Mouse (Mus musculus) olfactory bulb, adult 2 months (tissue): ENCODE measurements around the gene Rsbn1l. TPM values are rescaled to one million over a fixed set of nuclear protein-coding genes. Genes with fewer than 3 reads are reported as not detected.

ENCODE experiments used
- H3K27ac ChIP-seq: fragments of 200-500 bp; 2 replicates; pipeline ENCODE4 v1.5.1; 2012; ENCODE audit warnings: low read depth, low read length; ENCODE audit not compliant: insufficient read depth
- H3K4me1 ChIP-seq: fragments of 200-500 bp; 2 replicates; pipeline ENCODE4 v1.6.1; 2012; ENCODE audit warnings: low read length; ENCODE audit not compliant: control insufficient read depth, insufficient read depth
- H3K4me3 ChIP-seq: fragments of 200-500 bp; 2 replicates; pipeline ENCODE4 v1.5.1; 2012; ENCODE audit warnings: mild to moderate bottlenecking, low read depth, low read length, moderate library complexity; ENCODE audit not compliant: insufficient read depth
- CTCF ChIP-seq: fragments of 200-500 bp; IDR thresholded peaks from 2 replicates; pipeline ENCODE4 v1.5.1; 2012; ENCODE audit warnings: low read depth, mild to moderate bottlenecking, low read length, moderate library complexity; ENCODE audit not compliant: insufficient read depth
- POLR2A ChIP-seq: fragments of 200-500 bp; IDR thresholded peaks from 2 replicates; pipeline ENCODE4 v1.6.1; 2012; ENCODE audit warnings: mild to moderate bottlenecking, low read depth, low read length, moderate library complexity; ENCODE audit not compliant: insufficient read depth
- WGBS: fragments of 180-500 bp; shearing (Covaris S2); methylation state at CpG from one replicate; pipeline ENCODE4 v1.1.7; 2018; 5-methylcytosine and 5-hydroxymethylcytosine counted together
- polyA plus RNA-seq: library from polyadenylated mRNA; stranded (reverse); fragments of >200 nt; gene quantifications from 2 replicates; pipeline ENCODE4 v1.2.4, GENCODE M21; 2012; ENCODE audit warnings: low replicate concordance; ENCODE audit not compliant: missing spikeins, insufficient read depth, insufficient read length

Rsbn1l gene
- not detected in 2 replicates for polyA plus RNA-seq

GRCm38 (mm10) chr5:20956298-20956697 is at the start of gene Rsbn1l:
Gene Rsbn1l, minus strand, starts transcription at chr5:20956398.
- H3K4me3 ChIP-seq = no peak within 1 kb of the TSS
- TF ChIP-seq CTCF (no peak), POLR2A (no peak)
- 100% methylated on average over 3 of the region's 3 CpGs for WGBS
- no peaks in the 10 kb centered on the region for H3K4me1 ChIP-seq
- H3K27ac ChIP-seq = no peak within 1 kb of the TSS

DNA sequence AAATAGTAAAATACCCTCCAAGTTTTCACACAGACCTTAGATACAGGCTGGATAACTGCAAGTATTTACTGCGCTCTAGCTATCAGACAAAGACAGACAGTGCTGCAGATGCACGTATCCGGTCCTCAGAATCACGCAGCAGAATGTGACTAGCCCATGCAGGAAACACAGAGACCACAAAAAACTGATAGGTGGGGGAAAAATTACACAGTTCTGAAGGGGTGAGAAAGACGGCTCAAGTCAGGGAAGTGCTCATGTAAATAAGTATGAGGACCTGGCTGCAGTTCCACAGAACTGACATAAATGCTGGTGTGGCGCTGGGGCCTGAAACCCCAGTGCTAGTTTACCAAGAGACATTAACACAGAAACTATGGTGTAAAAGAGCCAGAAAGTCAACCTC is 46.5 kb upstream of the Rsbn1l start:
- 89% methylated on average over 6 of the region's 6 CpGs for WGBS
- no peaks in the 10 kb centered on the region for H3K4me1 ChIP-seq
- TF ChIP-seq POLR2A = no peak
- no peak for TF ChIP-seq CTCF
- H3K27ac ChIP-seq = no peak overlapping the region
- no peak overlapping the region for H3K4me3 ChIP-seq

DNA sequence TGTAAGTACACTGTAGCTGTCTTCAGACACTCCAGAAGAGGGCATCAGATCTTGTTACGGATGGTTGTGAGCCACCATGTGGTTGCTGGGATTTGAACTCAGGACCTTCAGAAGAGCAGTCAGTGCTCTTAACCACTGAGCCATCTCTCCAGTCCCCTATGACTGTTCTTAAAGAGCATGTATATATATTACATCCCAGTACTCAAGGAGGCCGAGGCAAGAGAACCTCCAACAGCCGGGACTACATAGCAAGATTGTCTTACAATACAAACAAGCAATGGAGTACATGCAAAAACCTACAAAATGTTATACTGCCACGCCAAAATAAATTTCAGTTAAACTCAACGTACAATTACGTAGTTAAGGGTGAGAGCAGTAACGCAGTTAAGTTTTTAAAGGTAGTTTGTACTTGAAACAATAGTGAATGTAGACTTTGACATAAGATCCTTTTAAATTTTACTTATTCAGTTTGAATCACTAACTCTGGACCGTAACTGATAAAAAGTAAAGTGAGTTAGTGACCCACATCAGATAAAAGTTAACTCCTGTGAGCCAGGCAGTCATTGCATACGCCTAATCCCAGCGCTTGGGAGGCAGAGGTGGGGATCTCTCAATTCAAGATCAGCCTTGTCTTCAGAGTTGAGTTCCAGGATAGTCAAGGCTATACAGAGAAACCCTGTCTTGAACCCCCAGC is 45.6 kb upstream of the Rsbn1l start:
- TF ChIP-seq CTCF (no peak), POLR2A (no peak)
- H3K4me1 ChIP-seq = no peaks in the 10 kb centered on the region
- WGBS = 95% methylated on average over 10 of the region's 10 CpGs
- no peak overlapping the region for H3K27ac ChIP-seq
- no peak overlapping the region for H3K4me3 ChIP-seq

DNA sequence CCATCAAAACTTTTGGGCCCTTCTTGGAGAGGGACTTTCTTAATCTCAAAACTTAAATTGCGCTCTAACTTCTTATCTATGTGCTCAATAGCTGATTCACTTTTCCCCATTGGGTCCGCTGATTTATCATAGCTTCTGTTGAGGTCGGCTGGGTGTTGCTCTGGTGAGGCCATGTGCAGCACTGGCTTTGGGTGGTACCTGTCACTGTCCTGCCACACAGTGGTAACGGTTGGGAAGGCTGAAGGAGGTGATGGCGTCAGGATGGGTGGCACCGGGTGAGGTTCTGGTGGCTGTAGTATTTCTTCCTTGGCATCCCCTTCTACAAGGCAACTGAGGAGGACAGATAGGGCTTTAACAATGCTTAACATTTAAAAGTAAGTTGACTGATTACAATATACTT is 42.2 kb upstream of the Rsbn1l start:
- 91% methylated on average over 6 of the region's 6 CpGs for WGBS

GRCm38 (mm10) chr5:20997555-20997954 is 41.4 kb upstream of the Rsbn1l start:
- WGBS = 94% methylated on average over 6 of the region's 6 CpGs
- Histone ChIP-seq H3K27ac (no peak overlapping the region), H3K4me3 (no peak overlapping the region), H3K4me1 (no peaks in the 10 kb centered on the region)
- TF ChIP-seq POLR2A (no peak), CTCF (no peak)

More for the DNA sequence above, 42.2 kb upstream of the Rsbn1l start:
- H3K27ac ChIP-seq = no peak overlapping the region
- TF ChIP-seq POLR2A = no peak
- no peak for TF ChIP-seq CTCF
- no peaks in the 10 kb centered on the region for H3K4me1 ChIP-seq
- no peak overlapping the region for H3K4me3 ChIP-seq

GRCm38 (mm10) chr5:20990062-20990809 is 34.0 kb upstream of the Rsbn1l start:
- 94% methylated on average over 8 of the region's 8 CpGs for WGBS
- Histone ChIP-seq H3K4me3 (no peak overlapping the region), H3K27ac (no peak overlapping the region), H3K4me1 (no peaks in the 10 kb centered on the region)
- TF ChIP-seq POLR2A = no peak
- no peak for TF ChIP-seq CTCF

DNA sequence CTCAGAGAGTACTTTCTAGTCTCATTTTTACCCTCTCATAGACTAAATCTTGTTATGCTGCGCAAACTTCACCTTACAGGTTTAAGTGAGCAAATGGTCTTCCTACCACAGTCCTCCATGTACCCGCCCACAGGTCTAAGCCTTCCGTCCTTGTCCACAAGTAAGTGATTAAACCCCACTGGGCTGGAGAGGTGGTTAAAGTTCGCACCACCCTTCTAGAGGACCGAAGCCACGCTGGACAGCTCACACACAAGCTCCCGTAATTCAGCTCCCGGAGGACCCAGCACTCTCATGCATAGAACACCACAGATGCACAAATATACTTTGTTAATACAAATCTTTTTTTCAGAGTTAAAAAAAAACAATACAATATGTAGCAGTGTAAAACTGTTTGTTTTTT is 30.1 kb upstream of the Rsbn1l start:
- Histone ChIP-seq H3K27ac (no peak overlapping the region), H3K4me3 (no peak overlapping the region), H3K4me1 (no peaks in the 10 kb centered on the region)
- 96% methylated on average over 8 of the region's 8 CpGs for WGBS
- TF ChIP-seq CTCF (no peak), POLR2A (no peak)

GRCm38 (mm10) chr5:20983505-20983904 is 27.3 kb upstream of the Rsbn1l start:
- TF ChIP-seq POLR2A (no peak), CTCF (no peak)
- H3K4me3 ChIP-seq = no peak overlapping the region
- H3K4me1 ChIP-seq = no peaks in the 10 kb centered on the region
- H3K27ac ChIP-seq = no peak overlapping the region

DNA sequence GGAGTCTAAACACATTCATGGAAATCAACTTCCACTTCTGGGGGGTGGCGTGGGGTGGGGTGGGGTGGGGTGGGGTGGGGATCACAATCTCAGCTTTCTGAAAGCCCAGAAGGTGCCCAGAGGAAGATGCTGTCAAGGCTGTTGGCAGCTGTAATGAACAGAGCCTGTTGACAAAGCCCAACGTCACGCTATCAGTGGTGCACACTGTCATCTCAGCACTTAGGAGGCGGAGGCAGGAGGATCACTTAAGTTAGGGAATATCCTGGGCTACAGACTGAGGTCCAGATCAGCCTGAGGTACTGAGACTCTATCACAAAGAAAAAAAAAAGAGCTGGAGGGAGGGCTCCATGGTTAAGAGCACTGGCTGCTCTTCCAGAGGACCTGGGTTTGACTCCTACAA is 18.5 kb upstream of the Rsbn1l start:
- no peak overlapping the region for H3K27ac ChIP-seq
- H3K4me1 ChIP-seq = no peaks in the 10 kb centered on the region
- TF ChIP-seq CTCF (no peak), POLR2A (no peak)
- 91% methylated on average over 4 of the region's 4 CpGs for WGBS
- no peak overlapping the region for H3K4me3 ChIP-seq

- no peak overlapping the region for H3K27ac ChIP-seq
- 56% methylated on average over 7 of the region's 7 CpGs for WGBS
- H3K4me3 ChIP-seq = no peak overlapping the region
- no peaks in the 10 kb centered on the region for H3K4me1 ChIP-seq
- TF ChIP-seq POLR2A (no peak), CTCF (no peak)
These were observed 17.8 kb upstream of the Rsbn1l start for GRCm38 (mm10) chr5:20973999-20974398.
